In genomic region chr2:149350239-149350811, GRCm38 (mm10) we compare ENCODE assay signal across 9 mouse cellular contexts. TPM values are rescaled to one million over a fixed set of nuclear protein-coding genes. Genes with fewer than 3 reads are reported as not detected.
DNase-seq lines count a peak whose midpoint lies in the region; ATAC-seq and TF ChIP-seq lines count a peak whose summit lies in the region.
"Had no signal": no experiment of that assay in that cellular context is flagged by ENCODE, and none has a peak within 500 bp of the region (broad histone marks: within the 10 kb centered on the region; RNA-seq: fewer than 3 reads in every experiment).

No protein-coding gene starts in this region.

- H3K27me3 ChIP-seq in spleen, adult 2 months (ENCODE audit: control insufficient read depth, insufficient read depth, low read length) = no peaks in the 10 kb centered on the region
- H3K27me3 ChIP-seq in forebrain, embryonic 11.5 days (ENCODE audit: control insufficient read depth, insufficient read depth, low read length) = no peaks in the 10 kb centered on the region
- no peaks in the 10 kb centered on the region for H3K27me3 ChIP-seq in midbrain, embryonic 13.5 days

- WGBS in spleen, adult 2 months = 10% methylated on average over 3 of the region's 3 CpGs
- WGBS in forebrain, embryonic 11.5 days = 30% methylated on average over 3 of the region's 3 CpGs
- 35% methylated on average over 3 of the region's 3 CpGs for WGBS in midbrain, embryonic 13.5 days

- peak; percentile 89 for ATAC-seq in forebrain, embryonic 11.5 days (replicated peaks; ENCODE audit: low FRiP score)
- ATAC-seq in midbrain, embryonic 13.5 days = peak; percentile 71

- H3K27ac ChIP-seq in spleen, adult 2 months (ENCODE audit: insufficient read depth, low read length) = no peak overlapping the region
- no peak overlapping the region for H3K27ac ChIP-seq in forebrain, embryonic 11.5 days (ENCODE audit: low read depth, low read length)
- H3K27ac ChIP-seq in midbrain, embryonic 13.5 days = no peak overlapping the region

- intact Hi-C loops in left cerebral cortex, postnatal 10 days (cut with DNase I) = loop anchor here (2.0 kb wide), 1 partner anchor 748 kb away; no protein-coding TSS in a partner anchor

- peak; percentile 20; the same call in 1 of the 2 replicates for TF ChIP-seq CTCF in spleen, adult 2 months (IDR thresholded peaks at IDR 0.05; ENCODE audit: extremely low read depth, insufficient read depth, insufficient read length, insufficient replicate concordance)

- H3K4me3 ChIP-seq in spleen, adult 2 months (ENCODE audit: extremely low read depth, insufficient read depth, insufficient read length) = no peak overlapping the region
- H3K4me3 ChIP-seq in forebrain, embryonic 11.5 days (ENCODE audit: low read depth, low read length) = no peak overlapping the region
- H3K4me3 ChIP-seq in midbrain, embryonic 13.5 days (replicated peaks) = no peak overlapping the region

- H3K9me3 ChIP-seq in forebrain, embryonic 11.5 days (ENCODE audit: control insufficient read depth, low read length) = no peaks in the 10 kb centered on the region
- H3K9me3 ChIP-seq in midbrain, embryonic 13.5 days = no peaks in the 10 kb centered on the region

- no peak overlapping the region for H3K9ac ChIP-seq in forebrain, embryonic 11.5 days (ENCODE audit: low read length)
- H3K9ac ChIP-seq in midbrain, embryonic 13.5 days (replicated peaks) = no peak overlapping the region

- TF ChIP-seq POLR2A in spleen, adult 2 months (IDR thresholded peaks at IDR 0.05; ENCODE audit: low read depth, low read length) = no peak

- DNase-seq in spleen, adult 2 months (ENCODE audit: low read depth in 1 of 2, low spot score in 2 of 2) = peak; percentile 5 to 25
- no peak for DNase-seq in spleen, postnatal 4 days (ENCODE audit: low spot score in 2 of 2)
- DNase-seq in brain, embryonic 18.5 days (ENCODE audit: low read depth, low spot score) = peak; percentile 30
- peak; percentile 67 for DNase-seq in forebrain, embryonic 11.5 days (ENCODE audit: low spot score)
- peak; percentile 6 for DNase-seq in kidney, adult 11 months
- peak; percentile 11 to 17 for DNase-seq in left cerebral cortex, postnatal 10 days (ENCODE audit: extremely low spot score in 1 of 2, low spot score in 2 of 2)
- peak; percentile 19 for DNase-seq in telencephalon, adult 2 months (ENCODE audit: low read depth, low spot score)

- no peaks in the 10 kb centered on the region for H3K36me3 ChIP-seq in spleen, adult 2 months (ENCODE audit: control insufficient read depth, insufficient read depth, low read length)
- H3K36me3 ChIP-seq in forebrain, embryonic 11.5 days (ENCODE audit: control insufficient read depth, insufficient read depth, low read length) = no peaks in the 10 kb centered on the region
- no peaks in the 10 kb centered on the region for H3K36me3 ChIP-seq in midbrain, embryonic 13.5 days

- H3K4me1 ChIP-seq in spleen, adult 2 months (ENCODE audit: control insufficient read depth, insufficient read depth, insufficient read length) = no peaks in the 10 kb centered on the region
- no peaks in the 10 kb centered on the region for H3K4me1 ChIP-seq in forebrain, embryonic 11.5 days (replicated peaks; ENCODE audit: control insufficient read depth, insufficient read depth, low read length)
- no peaks in the 10 kb centered on the region for H3K4me1 ChIP-seq in midbrain, embryonic 13.5 days (replicated peaks)

- H3K4me2 ChIP-seq in forebrain, embryonic 11.5 days (ENCODE audit: low read depth, low read length, severe bottlenecking) = no peak overlapping the region
- no peak overlapping the region for H3K4me2 ChIP-seq in midbrain, embryonic 13.5 days (replicated peaks)

RNA-seq across cellular contexts. Expression of gene Cst10, which starts 54.5 kb away (rescaled TPM):
- not detected in 2 replicates for polyA plus RNA-seq in spleen, adult 2 months (2012; rRNA removed)
- polyA plus RNA-seq in forebrain, embryonic 11.5 days (2014; fragmentation: Nextera tagmentation; extraction: Ambion mirVana) = not detected in 2 replicates
- not detected for total RNA-seq in left cerebral cortex, postnatal 10 days (2021)
- polyA plus RNA-seq in midbrain, embryonic 13.5 days (2015; fragmentation: Nextera tagmentation; extraction: Ambion mirVana) = not detected in 2 replicates
- polyA plus RNA-seq: lung, embryonic 16.5 days had no signal

Comparison
In these comparisons a context has a peak if more than half of its experiments do, and no peak if none do; other contexts are left out.
1. DNase-seq: peak in spleen, adult 2 months (2 of 2), brain, embryonic 18.5 days (single experiment), forebrain, embryonic 11.5 days (single experiment), kidney, adult 11 months (single experiment), left cerebral cortex, postnatal 10 days (2 of 2) and telencephalon, adult 2 months (single experiment); none in spleen, postnatal 4 days (0 of 2).